Mouse (Mus musculus): Measurements from ENCODE around the gene Brinp3. TPM values are rescaled to one million over a fixed set of nuclear protein-coding genes. Genes with fewer than 3 reads are reported as not detected.

The Brinp3 gene
- polyA plus RNA-seq, 1 experiment from 2014 or later, result 0.29 TPM

- H3K36me3 ChIP-seq (ENCODE audit: control insufficient read depth, insufficient read depth, low read length), result no peaks in the 10 kb centered on the region
- no peaks in the 10 kb centered on the region for H3K9me3 ChIP-seq (ENCODE audit: control insufficient read depth, low read length)
- no peak overlapping the region for H3K4me2 ChIP-seq (ENCODE audit: low read depth, severe bottlenecking)
- no peak overlapping the region for H3K4me3 ChIP-seq (ENCODE audit: low read depth, low read length)
- DNase-seq (ENCODE audit: low spot score) (no peak), ATAC-seq (ENCODE audit: insufficient number of reproducible peaks, low FRiP score, low TSS enrichment, low read depth) (no peak)
- H3K4me1 ChIP-seq (ENCODE audit: control insufficient read depth, insufficient read depth, low read length), result no peaks in the 10 kb centered on the region
- no peak overlapping the region for H3K9ac ChIP-seq (ENCODE audit: low read length)
- H3K27me3 ChIP-seq (ENCODE audit: control insufficient read depth, insufficient read depth, low read length), result no peaks in the 10 kb centered on the region
- no peak overlapping the region for H3K27ac ChIP-seq (replicated peaks; ENCODE audit: low read depth, low read length)
Observed at GRCm38 (mm10) chr1:146528572-146528971, 34.0 kb downstream of the Brinp3 start.

DNA sequence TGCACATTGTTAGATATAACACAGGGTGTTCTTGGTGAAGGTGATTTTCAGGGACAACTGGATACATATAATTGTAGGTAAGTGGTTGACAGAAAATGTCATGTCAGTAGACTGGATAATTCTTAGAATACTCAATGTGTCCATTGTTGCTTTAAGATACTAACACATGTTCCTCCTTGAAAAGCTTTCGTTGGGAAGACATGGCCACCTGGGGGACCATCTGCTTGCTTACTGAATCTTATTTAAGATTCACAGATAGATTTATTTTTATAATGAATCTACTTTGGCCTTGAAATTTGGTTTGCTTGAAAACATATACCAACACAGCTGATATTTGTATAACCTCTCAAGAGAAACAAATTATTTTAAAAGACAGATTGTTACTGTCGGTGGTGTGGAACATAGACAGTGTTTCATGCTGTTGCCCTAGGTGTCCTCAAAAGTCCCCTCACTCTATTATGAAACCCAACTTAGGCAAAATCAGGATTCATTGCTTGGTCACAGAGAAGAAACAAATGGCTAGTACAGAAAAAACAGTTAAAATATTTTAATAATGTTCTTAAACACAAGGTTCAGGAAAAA, 52.4 kb downstream of the Brinp3 start:
- H3K36me3 ChIP-seq (ENCODE audit: control insufficient read depth, insufficient read depth, low read length), result no peaks in the 10 kb centered on the region
- H3K27ac ChIP-seq (replicated peaks; ENCODE audit: low read depth, low read length), result no peak overlapping the region
- no peak for ATAC-seq (ENCODE audit: insufficient number of reproducible peaks, low FRiP score, low TSS enrichment, low read depth)
- no peak overlapping the region for H3K4me3 ChIP-seq (ENCODE audit: low read depth, low read length)
- H3K27me3 ChIP-seq (ENCODE audit: control insufficient read depth, insufficient read depth, low read length), result no peaks in the 10 kb centered on the region
- no peaks in the 10 kb centered on the region for H3K9me3 ChIP-seq (ENCODE audit: control insufficient read depth, low read length)
- DNase-seq (ENCODE audit: low spot score), result no peak
- WGBS, result 86% methylated on average over 2 of the region's 2 CpGs
- H3K9ac ChIP-seq (ENCODE audit: low read length), result no peak overlapping the region
- H3K4me2 ChIP-seq (ENCODE audit: low read depth, severe bottlenecking), result no peak overlapping the region
- H3K4me1 ChIP-seq (ENCODE audit: control insufficient read depth, insufficient read depth, low read length), result no peaks in the 10 kb centered on the region

- Histone ChIP-seq H3K9ac (ENCODE audit: low read length) (no peak overlapping the region), H3K4me1 (ENCODE audit: control insufficient read depth, insufficient read depth, low read length) (no peaks in the 10 kb centered on the region), H3K4me2 (ENCODE audit: low read depth, severe bottlenecking) (no peak overlapping the region), H3K4me3 (ENCODE audit: low read depth, low read length) (no peak overlapping the region), H3K36me3 (ENCODE audit: control insufficient read depth, insufficient read depth, low read length) (no peaks in the 10 kb centered on the region), H3K9me3 (ENCODE audit: control insufficient read depth, low read length) (no peaks in the 10 kb centered on the region), H3K27ac (replicated peaks; ENCODE audit: low read depth, low read length) (no peak overlapping the region), H3K27me3 (ENCODE audit: control insufficient read depth, insufficient read depth, low read length) (no peaks in the 10 kb centered on the region)
- no peak for DNase-seq (ENCODE audit: low spot score)
- no peak for ATAC-seq (ENCODE audit: insufficient number of reproducible peaks, low FRiP score, low TSS enrichment, low read depth)
Observed at GRCm38 (mm10) chr1:146556982-146557381, 62.4 kb downstream of the Brinp3 start.

DNA sequence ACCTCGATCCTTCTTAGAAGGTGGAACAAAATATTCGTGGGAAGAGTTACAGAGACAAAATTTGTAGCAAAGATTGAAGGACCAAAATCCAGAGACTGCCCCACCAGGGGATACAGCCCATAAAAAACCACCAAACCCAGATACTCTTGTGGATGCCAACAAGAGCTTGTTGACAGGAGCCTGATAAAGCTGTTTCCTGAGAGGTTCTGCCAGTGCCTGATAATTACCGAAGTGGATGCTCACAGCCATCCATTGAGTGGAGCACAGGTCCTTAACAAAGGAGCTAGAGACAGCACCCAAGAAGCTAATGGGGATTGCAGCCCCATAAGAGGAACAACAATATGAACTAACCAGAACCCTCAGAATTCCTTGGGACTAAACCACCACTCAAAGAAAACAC, 67.6 kb downstream of the Brinp3 start:
- H3K4me1 ChIP-seq (ENCODE audit: control insufficient read depth, insufficient read depth, low read length), result no peaks in the 10 kb centered on the region
- H3K36me3 ChIP-seq (ENCODE audit: control insufficient read depth, insufficient read depth, low read length), result no peaks in the 10 kb centered on the region
- no peaks in the 10 kb centered on the region for H3K27me3 ChIP-seq (ENCODE audit: control insufficient read depth, insufficient read depth, low read length)
- ATAC-seq (ENCODE audit: insufficient number of reproducible peaks, low FRiP score, low TSS enrichment, low read depth), result no peak
- no peak overlapping the region for H3K4me3 ChIP-seq (ENCODE audit: low read depth, low read length)
- no peak overlapping the region for H3K27ac ChIP-seq (replicated peaks; ENCODE audit: low read depth, low read length)
- 91% methylated on average over 3 of the region's 3 CpGs for WGBS
- no peak for DNase-seq (ENCODE audit: low spot score)
- no peak overlapping the region for H3K4me2 ChIP-seq (ENCODE audit: low read depth, severe bottlenecking)
- H3K9me3 ChIP-seq (ENCODE audit: control insufficient read depth, low read length), result no peaks in the 10 kb centered on the region
- H3K9ac ChIP-seq (ENCODE audit: low read length), result no peak overlapping the region

GRCm38 (mm10) chr1:146584181-146584580, 89.6 kb downstream of the Brinp3 start:
- Histone ChIP-seq H3K4me1 (ENCODE audit: control insufficient read depth, insufficient read depth, low read length) (no peaks in the 10 kb centered on the region), H3K9ac (ENCODE audit: low read length) (no peak overlapping the region), H3K27me3 (ENCODE audit: control insufficient read depth, insufficient read depth, low read length) (no peaks in the 10 kb centered on the region), H3K9me3 (ENCODE audit: control insufficient read depth, low read length) (no peaks in the 10 kb centered on the region), H3K36me3 (ENCODE audit: control insufficient read depth, insufficient read depth, low read length) (no peaks in the 10 kb centered on the region), H3K4me2 (ENCODE audit: low read depth, severe bottlenecking) (no peak overlapping the region), H3K27ac (replicated peaks; ENCODE audit: low read depth, low read length) (no peak overlapping the region), H3K4me3 (ENCODE audit: low read depth, low read length) (no peak overlapping the region)
- ATAC-seq (ENCODE audit: insufficient number of reproducible peaks, low FRiP score, low TSS enrichment, low read depth) (no peak), DNase-seq (ENCODE audit: low spot score) (no peak)
- 75% methylated on average over 7 of the region's 7 CpGs for WGBS

DNA sequence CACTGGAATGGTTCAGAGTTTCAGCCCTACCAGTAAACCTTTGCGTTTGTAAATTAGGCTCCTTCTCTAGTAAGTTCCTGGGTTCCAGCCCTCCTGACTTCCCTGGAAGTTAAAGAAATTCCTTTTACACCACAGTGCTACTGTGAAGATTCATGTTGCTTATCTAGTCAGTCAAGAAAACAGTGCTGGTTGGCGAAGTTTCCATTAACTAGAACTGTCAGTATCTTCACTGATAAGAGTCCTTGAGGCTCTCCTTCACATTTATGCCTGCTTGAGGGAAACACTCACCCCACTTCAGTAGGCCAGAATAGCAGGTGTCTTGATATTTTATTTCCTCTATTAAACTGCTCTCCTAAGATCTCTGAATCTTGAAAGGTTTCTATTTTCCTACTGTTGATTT, 138.3 kb downstream of the Brinp3 start:
- Histone ChIP-seq H3K4me3 (ENCODE audit: low read depth, low read length) (no peak overlapping the region), H3K36me3 (ENCODE audit: control insufficient read depth, insufficient read depth, low read length) (no peaks in the 10 kb centered on the region), H3K4me2 (ENCODE audit: low read depth, severe bottlenecking) (no peak overlapping the region), H3K4me1 (ENCODE audit: control insufficient read depth, insufficient read depth, low read length) (no peaks in the 10 kb centered on the region), H3K27me3 (ENCODE audit: control insufficient read depth, insufficient read depth, low read length) (no peaks in the 10 kb centered on the region), H3K9ac (ENCODE audit: low read length) (no peak overlapping the region), H3K27ac (replicated peaks; ENCODE audit: low read depth, low read length) (no peak overlapping the region), H3K9me3 (ENCODE audit: control insufficient read depth, low read length) (no peaks in the 10 kb centered on the region)
- ATAC-seq (ENCODE audit: insufficient number of reproducible peaks, low FRiP score, low TSS enrichment, low read depth) (no peak), DNase-seq (ENCODE audit: low spot score) (no peak)
- WGBS, result 76% methylated on average over 2 of the region's 2 CpGs

GRCm38 (mm10) chr1:146657214-146657613, 162.7 kb downstream of the Brinp3 start:
- no peaks in the 10 kb centered on the region for H3K27me3 ChIP-seq (ENCODE audit: control insufficient read depth, insufficient read depth, low read length)
- WGBS, result 80% methylated on average over 4 of the region's 4 CpGs
- no peak overlapping the region for H3K27ac ChIP-seq (replicated peaks; ENCODE audit: low read depth, low read length)
- H3K4me2 ChIP-seq (ENCODE audit: low read depth, severe bottlenecking), result no peak overlapping the region
- ATAC-seq (ENCODE audit: insufficient number of reproducible peaks, low FRiP score, low TSS enrichment, low read depth) (no peak), DNase-seq (ENCODE audit: low spot score) (no peak)
- no peak overlapping the region for H3K9ac ChIP-seq (ENCODE audit: low read length)
- no peaks in the 10 kb centered on the region for H3K4me1 ChIP-seq (ENCODE audit: control insufficient read depth, insufficient read depth, low read length)
- H3K36me3 ChIP-seq (ENCODE audit: control insufficient read depth, insufficient read depth, low read length), result no peaks in the 10 kb centered on the region
- no peak overlapping the region for H3K4me3 ChIP-seq (ENCODE audit: low read depth, low read length)
- no peaks in the 10 kb centered on the region for H3K9me3 ChIP-seq (ENCODE audit: control insufficient read depth, low read length)

- Histone ChIP-seq H3K27me3 (ENCODE audit: control insufficient read depth, insufficient read depth, low read length) (no peaks in the 10 kb centered on the region), H3K4me3 (ENCODE audit: low read depth, low read length) (no peak overlapping the region), H3K9me3 (ENCODE audit: control insufficient read depth, low read length) (no peaks in the 10 kb centered on the region), H3K9ac (ENCODE audit: low read length) (no peak overlapping the region), H3K27ac (replicated peaks; ENCODE audit: low read depth, low read length) (no peak overlapping the region), H3K36me3 (ENCODE audit: control insufficient read depth, insufficient read depth, low read length) (no peaks in the 10 kb centered on the region), H3K4me1 (ENCODE audit: control insufficient read depth, insufficient read depth, low read length) (no peaks in the 10 kb centered on the region), H3K4me2 (ENCODE audit: low read depth, severe bottlenecking) (no peak overlapping the region)
- WGBS, result 85% methylated on average over 4 of the region's 4 CpGs
- DNase-seq (ENCODE audit: low spot score), result no peak
- ATAC-seq (ENCODE audit: insufficient number of reproducible peaks, low FRiP score, low TSS enrichment, low read depth), result no peak
Observed at GRCm38 (mm10) chr1:146700724-146701123, 206.2 kb downstream of the Brinp3 start.

GRCm38 (mm10) chr1:146719556-146719955, 225.0 kb downstream of the Brinp3 start:
- H3K27ac ChIP-seq (replicated peaks; ENCODE audit: low read depth, low read length), result no peak overlapping the region
- no peak for ATAC-seq (ENCODE audit: insufficient number of reproducible peaks, low FRiP score, low TSS enrichment, low read depth)
- no peaks in the 10 kb centered on the region for H3K9me3 ChIP-seq (ENCODE audit: control insufficient read depth, low read length)
- 81% methylated on average over 3 of the region's 3 CpGs for WGBS
- no peaks in the 10 kb centered on the region for H3K4me1 ChIP-seq (ENCODE audit: control insufficient read depth, insufficient read depth, low read length)
- no peak overlapping the region for H3K9ac ChIP-seq (ENCODE audit: low read length)
- no peak overlapping the region for H3K4me3 ChIP-seq (ENCODE audit: low read depth, low read length)
- DNase-seq (ENCODE audit: low spot score), result no peak
- H3K27me3 ChIP-seq (ENCODE audit: control insufficient read depth, insufficient read depth, low read length), result no peaks in the 10 kb centered on the region
- no peaks in the 10 kb centered on the region for H3K36me3 ChIP-seq (ENCODE audit: control insufficient read depth, insufficient read depth, low read length)
- no peak overlapping the region for H3K4me2 ChIP-seq (ENCODE audit: low read depth, severe bottlenecking)
